Mouse (Mus musculus): ENCODE measurements around the gene Ick. TPM values are rescaled to one million over a fixed set of nuclear protein-coding genes. Genes with fewer than 3 reads are reported as not detected.

Ick gene
- total and polyA plus RNA-seq, 2 experiments from 2014 or later, result 35.2 to 36.7 TPM

GRCm38 (mm10) chr9:78117690-78118089 is 8.7 kb downstream of the Ick start:
- Histone ChIP-seq H3K36me3 (ENCODE audit: insufficient read depth, low read length) (no peaks in the 10 kb centered on the region), H3K27ac (no peak overlapping the region), H3K4me1 (ENCODE audit: insufficient read depth, low read length) (peaks cover 9% of the 10 kb centered on the region; the same call in 1 of the 2 replicates), H3K4me3 (ENCODE audit: low read length) (no peak overlapping the region), H3K9me3 (ENCODE audit: low read length) (no peaks in the 10 kb centered on the region), H3K9ac (replicated peaks; ENCODE audit: low read length) (no peak overlapping the region), H3K27me3 (ENCODE audit: insufficient read depth, low read length) (no peaks in the 10 kb centered on the region), H3K4me2 (ENCODE audit: low read depth, low read length) (no peak overlapping the region)
- no peak for ATAC-seq
- WGBS, result 98% methylated on average over 2 of the region's 2 CpGs
- no peak for DNase-seq (ENCODE audit: low spot score)
- TF ChIP-seq CTCF (IDR thresholded peaks at IDR 0.05; ENCODE audit: low read depth), result no peak

GRCm38 (mm10) chr9:78121358-78121757 is 12.4 kb downstream of the Ick start:
- Histone ChIP-seq H3K9ac (replicated peaks; ENCODE audit: low read length) (no peak overlapping the region), H3K27me3 (ENCODE audit: insufficient read depth, low read length) (no peaks in the 10 kb centered on the region), H3K9me3 (ENCODE audit: low read length) (no peaks in the 10 kb centered on the region), H3K4me3 (ENCODE audit: low read length) (no peak overlapping the region), H3K27ac (no peak overlapping the region), H3K36me3 (ENCODE audit: insufficient read depth, low read length) (no peaks in the 10 kb centered on the region), H3K4me2 (ENCODE audit: low read depth, low read length) (no peak overlapping the region), H3K4me1 (ENCODE audit: insufficient read depth, low read length) (peaks cover 6% of the 10 kb centered on the region; the same call in 1 of the 2 replicates)
- TF ChIP-seq CTCF (IDR thresholded peaks at IDR 0.05; ENCODE audit: low read depth), result no peak
- WGBS, result 90% methylated on average over 8 of the region's 8 CpGs
- DNase-seq (ENCODE audit: low spot score), result no peak
- ATAC-seq, result no peak

- Histone ChIP-seq H3K4me2 (ENCODE audit: low read depth, low read length) (no peak overlapping the region), H3K9me3 (ENCODE audit: low read length) (no peaks in the 10 kb centered on the region), H3K4me1 (ENCODE audit: insufficient read depth, low read length) (peaks cover 6% of the 10 kb centered on the region; the same call in 1 of the 2 replicates), H3K36me3 (ENCODE audit: insufficient read depth, low read length) (0 out of 2 replicates have a peak, but pooled peaks cover 3% of the 10 kb centered on the region), H3K4me3 (ENCODE audit: low read length) (no peak overlapping the region), H3K27me3 (ENCODE audit: insufficient read depth, low read length) (no peaks in the 10 kb centered on the region), H3K27ac (peak overlapping the region; percentile 26; the same call in 1 of the 2 replicates), H3K9ac (replicated peaks; ENCODE audit: low read length) (no peak overlapping the region)
- 76% methylated on average over 6 of the region's 6 CpGs for WGBS
- ATAC-seq, result no peak
- DNase-seq (ENCODE audit: low spot score), result no peak
- TF ChIP-seq CTCF (IDR thresholded peaks at IDR 0.05; ENCODE audit: low read depth), result no peak
Observed at GRCm38 (mm10) chr9:78121985-78122384, 13.0 kb downstream of the Ick start.

GRCm38 (mm10) chr9:78122939-78123712 is 14.1 kb downstream of the Ick start:
- WGBS, result 93% methylated on average over 7 of the region's 7 CpGs
- ATAC-seq (no peak), DNase-seq (ENCODE audit: low spot score) (no peak)
- H3K4me2 ChIP-seq (ENCODE audit: low read depth, low read length), result no peak overlapping the region
- H3K4me3 ChIP-seq (ENCODE audit: low read length), result no peak overlapping the region
- no peak overlapping the region for H3K27ac ChIP-seq
- H3K27me3 ChIP-seq (ENCODE audit: insufficient read depth, low read length), result no peaks in the 10 kb centered on the region
- no peak for TF ChIP-seq CTCF (IDR thresholded peaks at IDR 0.05; ENCODE audit: low read depth)
- 0 out of 2 replicates have a peak, but pooled peaks cover 3% of the 10 kb centered on the region for H3K36me3 ChIP-seq (ENCODE audit: insufficient read depth, low read length)
- peaks cover 6% of the 10 kb centered on the region; the same call in 1 of the 2 replicates for H3K4me1 ChIP-seq (ENCODE audit: insufficient read depth, low read length)
- H3K9ac ChIP-seq (replicated peaks; ENCODE audit: low read length), result no peak overlapping the region
- no peaks in the 10 kb centered on the region for H3K9me3 ChIP-seq (ENCODE audit: low read length)

- no peak overlapping the region for H3K4me3 ChIP-seq (ENCODE audit: low read length)
- ATAC-seq (no peak), DNase-seq (ENCODE audit: low spot score) (no peak)
- no peak overlapping the region for H3K4me2 ChIP-seq (ENCODE audit: low read depth, low read length)
- H3K4me1 ChIP-seq (ENCODE audit: insufficient read depth, low read length), result peaks cover 6% of the 10 kb centered on the region; the same call in 1 of the 2 replicates
- no peaks in the 10 kb centered on the region for H3K9me3 ChIP-seq (ENCODE audit: low read length)
- 72% methylated on average over 6 of the region's 6 CpGs for WGBS
- H3K27me3 ChIP-seq (ENCODE audit: insufficient read depth, low read length), result no peaks in the 10 kb centered on the region
- no peak overlapping the region for H3K9ac ChIP-seq (replicated peaks; ENCODE audit: low read length)
- no peak for TF ChIP-seq CTCF (IDR thresholded peaks at IDR 0.05; ENCODE audit: low read depth)
- H3K36me3 ChIP-seq (ENCODE audit: insufficient read depth, low read length), result 0 out of 2 replicates have a peak, but pooled peaks cover 3% of the 10 kb centered on the region
- H3K27ac ChIP-seq, result no peak overlapping the region
Observed at GRCm38 (mm10) chr9:78124297-78124696, 15.3 kb downstream of the Ick start.

- DNase-seq (ENCODE audit: low spot score) (peak; percentile 27), ATAC-seq (peak; percentile 41; the same call in 1 of the 2 replicates)
- Histone ChIP-seq H3K27ac (peak overlapping the region; percentile 26; the same call in 1 of the 2 replicates), H3K36me3 (ENCODE audit: insufficient read depth, low read length) (0 out of 2 replicates have a peak, but pooled peaks cover 3% of the 10 kb centered on the region), H3K4me3 (ENCODE audit: low read length) (no peak overlapping the region), H3K4me2 (ENCODE audit: low read depth, low read length) (no peak overlapping the region), H3K27me3 (ENCODE audit: insufficient read depth, low read length) (no peaks in the 10 kb centered on the region), H3K9me3 (ENCODE audit: low read length) (no peaks in the 10 kb centered on the region), H3K9ac (replicated peaks; ENCODE audit: low read length) (no peak overlapping the region), H3K4me1 (ENCODE audit: insufficient read depth, low read length) (peaks cover 6% of the 10 kb centered on the region; the same call in 1 of the 2 replicates)
- 62% methylated on average over 6 of the region's 6 CpGs for WGBS
- no peak for TF ChIP-seq CTCF (IDR thresholded peaks at IDR 0.05; ENCODE audit: low read depth)
Observed at GRCm38 (mm10) chr9:78126007-78126406, 17.0 kb downstream of the Ick start.

Measured in hindbrain, postnatal 0 days (tissue).